Mouse (Mus musculus): ENCODE data around the gene Btbd11.
"Not testable (repeated sequence)": the region's sequence is repeated elsewhere in the genome, so short reads cannot be mapped to it uniquely, and the experiment has no call there.

Btbd11 gene

GRCm38 (mm10) chr10:85602546-85602945 lies 215.9 kb downstream of the Btbd11 start:
- no peak for DNase-seq

- DNase-seq, result no peak
Measured at GRCm38 (mm10) chr10:85604556-85604955, 217.9 kb downstream of the Btbd11 start.

DNA sequence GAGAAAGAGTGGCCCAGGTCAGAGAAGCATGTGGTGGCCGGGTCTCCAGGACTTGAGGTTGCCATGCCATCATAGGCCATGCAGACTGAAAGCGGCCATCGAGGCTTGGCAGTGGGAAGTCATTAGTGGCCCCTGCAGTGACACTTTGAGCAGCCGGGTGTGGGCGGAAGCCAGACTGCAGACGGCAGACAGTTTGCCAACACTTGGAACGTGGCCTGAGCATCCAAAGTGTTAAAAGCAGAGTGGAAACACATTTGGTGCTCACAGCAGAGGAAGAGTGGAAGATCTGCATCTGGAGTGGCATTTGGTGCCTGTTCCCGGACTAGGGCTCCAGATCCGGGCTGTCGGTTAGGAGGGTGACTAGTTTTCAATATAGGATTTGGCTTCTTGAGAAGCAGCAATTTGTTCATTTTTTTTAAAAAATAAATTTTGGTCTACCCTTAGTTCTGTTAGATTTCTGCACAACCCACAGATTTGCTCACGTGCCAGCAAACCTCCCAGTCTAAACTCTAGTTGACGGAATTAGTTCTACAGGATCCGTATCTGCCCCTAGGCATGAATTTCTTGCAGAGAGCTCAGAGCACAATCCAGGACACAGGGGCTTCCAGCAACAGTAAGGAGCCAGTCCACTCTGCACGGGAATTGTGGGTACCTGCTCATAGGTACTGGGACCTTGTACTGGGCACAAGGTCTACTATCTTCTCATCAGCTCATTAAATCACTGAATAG lies 222.1 kb downstream of the Btbd11 start:
- no peak for DNase-seq

GRCm38 (mm10) chr10:85617080-85617479 lies 230.5 kb downstream of the Btbd11 start:
- DNase-seq, result no peak

DNA sequence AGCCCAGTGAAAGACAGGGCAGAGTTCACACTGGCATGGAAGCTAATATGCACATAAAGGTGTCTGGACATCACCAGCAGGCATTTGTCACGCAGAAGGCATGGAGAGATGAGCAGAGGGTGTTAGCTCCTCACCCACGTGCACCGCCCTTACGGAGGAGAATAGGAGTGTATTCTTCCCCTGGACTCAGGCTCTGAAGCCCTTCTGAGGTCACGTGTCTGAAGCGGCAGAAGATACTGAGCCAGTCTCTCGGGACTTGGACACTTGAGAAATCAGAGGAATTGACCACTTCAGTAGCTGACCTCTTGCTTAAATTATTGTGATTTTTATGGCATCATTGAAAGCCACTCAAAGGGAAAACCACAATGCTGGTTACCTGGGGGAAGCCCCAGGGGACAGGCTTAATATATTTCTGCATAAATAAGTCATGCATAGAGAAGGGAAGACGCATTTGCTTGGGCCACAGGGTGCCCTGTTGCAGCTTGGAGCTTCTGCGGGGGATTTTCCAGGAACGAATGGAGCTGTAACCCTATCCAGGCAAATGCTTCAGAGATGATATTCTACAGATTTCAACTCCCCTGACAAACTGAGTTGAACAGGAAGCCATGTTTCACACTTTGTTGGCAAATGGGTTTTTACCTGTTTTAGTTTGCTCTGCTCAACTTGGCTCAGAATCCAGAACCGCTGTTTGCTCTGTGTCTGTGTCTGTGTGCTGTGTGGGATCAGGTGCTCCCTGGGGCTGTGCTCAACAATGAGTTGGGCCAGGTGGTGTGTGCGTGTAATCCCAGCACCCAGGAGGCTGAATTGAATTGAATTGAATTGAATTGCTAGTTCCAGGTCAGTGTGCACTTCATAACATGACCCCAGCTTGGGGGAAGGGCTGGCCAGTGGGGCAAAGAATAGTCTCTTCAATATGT lies 231.1 kb downstream of the Btbd11 start:
- no peak for DNase-seq

GRCm38 (mm10) chr10:85621067-85621466 lies 234.5 kb downstream of the Btbd11 start:
- DNase-seq, result no peak

- DNase-seq, result peak; percentile 33
Measured at GRCm38 (mm10) chr10:85624504-85625169, 238.0 kb downstream of the Btbd11 start.

DNA sequence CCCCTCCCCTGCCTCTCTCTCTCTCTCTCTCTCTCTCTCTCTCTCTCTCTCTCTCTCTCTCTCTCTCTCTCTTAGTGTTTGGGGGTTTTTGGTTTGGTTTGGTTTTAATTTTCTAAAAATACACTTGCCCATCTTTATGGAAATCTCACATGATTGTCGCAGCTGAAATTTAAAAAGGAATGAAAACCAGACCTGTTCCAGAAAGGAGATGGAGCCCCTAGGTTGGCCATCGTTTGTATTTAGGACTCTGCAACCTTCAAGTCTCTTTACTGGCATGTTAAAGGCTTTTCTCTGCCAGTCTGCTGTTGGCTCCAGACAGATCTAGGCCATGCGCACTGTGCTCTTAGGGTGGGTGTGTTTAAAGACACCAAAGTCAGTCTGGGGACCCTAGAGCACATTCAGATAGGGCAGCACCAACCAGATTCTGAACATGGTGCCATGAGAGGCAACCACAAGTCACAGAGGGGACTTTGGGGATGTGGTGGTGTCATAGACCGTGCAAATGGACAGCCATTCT lies 238.6 kb downstream of the Btbd11 start:
- DNase-seq, result no peak

DNA sequence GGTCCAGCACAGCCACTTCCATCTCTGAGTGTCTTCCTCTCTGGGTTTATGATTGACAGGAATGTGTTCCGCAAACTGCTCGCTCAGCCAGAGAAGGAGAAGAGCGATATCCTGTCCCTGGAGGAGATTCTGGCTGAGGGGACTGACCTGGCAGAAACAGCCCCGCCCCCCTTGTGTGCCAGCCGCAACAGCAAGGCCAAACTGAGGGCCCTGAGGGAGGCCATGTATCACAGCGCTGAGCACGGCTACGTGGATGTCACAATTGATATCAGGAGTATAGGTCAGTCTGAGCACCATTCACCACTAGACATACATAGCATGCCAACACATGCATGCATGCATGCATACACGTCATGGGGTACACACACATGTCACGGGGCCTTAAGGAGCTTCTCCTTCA lies 245.4 kb downstream of the Btbd11 start:
- no peak for DNase-seq

DNA sequence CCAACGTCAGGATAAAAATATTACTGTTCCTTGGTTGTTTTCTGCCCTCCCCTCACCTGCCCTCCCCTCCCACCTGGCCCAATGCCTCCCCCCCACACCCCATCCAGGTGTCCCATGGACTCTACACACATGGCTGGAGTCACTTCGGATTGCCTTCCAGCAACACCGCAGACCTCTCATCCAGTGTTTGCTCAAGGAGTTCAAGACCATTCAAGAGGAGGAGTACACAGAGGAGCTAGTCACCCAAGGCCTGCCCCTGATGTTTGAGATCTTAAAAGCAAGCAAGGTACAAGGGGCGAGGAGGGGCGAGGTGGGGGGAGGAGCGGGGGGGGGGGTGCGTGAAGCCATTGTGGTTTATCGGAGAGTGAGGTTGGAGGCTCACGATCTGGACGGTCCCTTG lies 247.0 kb downstream of the Btbd11 start:
- DNase-seq, result peak; percentile 17 to 46

- no peak for DNase-seq
Measured at GRCm38 (mm10) chr10:85637580-85637979, 251.0 kb downstream of the Btbd11 start.

- no peak for DNase-seq
Measured at GRCm38 (mm10) chr10:85638141-85638540, 251.5 kb downstream of the Btbd11 start.

GRCm38 (mm10) chr10:85639581-85639980 lies 253.0 kb downstream of the Btbd11 start:
- no peak for DNase-seq

DNA sequence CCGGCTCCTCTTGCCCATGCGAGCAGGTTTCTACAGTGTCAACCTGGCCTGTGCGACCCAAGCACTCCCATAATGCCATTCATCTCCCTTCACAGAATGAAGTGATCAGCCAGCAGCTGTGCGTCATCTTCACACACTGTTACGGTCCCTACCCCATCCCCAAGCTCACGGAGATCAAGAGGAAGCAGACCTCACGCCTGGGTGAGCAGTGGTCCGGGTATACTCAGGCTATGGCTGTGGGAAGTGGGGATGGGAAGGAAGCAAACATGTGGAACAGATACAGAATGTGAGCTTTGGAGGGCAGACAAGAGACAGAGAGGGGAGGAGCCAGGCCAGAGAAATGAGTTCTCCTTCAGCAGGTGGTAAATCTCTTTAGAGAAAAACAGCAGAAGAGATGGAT lies 253.8 kb downstream of the Btbd11 start:
- no peak for DNase-seq

- no peak for DNase-seq
Measured at GRCm38 (mm10) chr10:85645346-85645745, 258.7 kb downstream of the Btbd11 start.

DNA sequence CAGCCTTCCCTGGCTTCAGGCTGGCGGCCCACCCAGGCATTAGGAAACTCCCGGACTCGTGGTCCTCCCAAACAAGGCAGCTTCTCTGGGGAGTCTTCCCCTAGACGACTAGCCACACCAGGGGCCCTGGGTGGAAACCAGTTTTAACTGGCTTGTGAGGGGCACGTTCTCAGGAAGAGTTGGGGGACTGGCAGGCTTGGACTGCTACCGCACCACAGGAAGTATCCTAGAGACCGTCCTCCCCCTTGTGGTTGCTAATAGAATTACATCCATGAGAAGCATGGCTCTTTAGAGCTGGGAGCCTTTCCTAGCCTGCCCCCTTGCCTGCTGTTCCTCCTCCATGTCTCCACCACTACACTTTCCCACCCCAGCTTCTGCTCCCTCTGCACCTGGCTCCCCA lies 265.1 kb downstream of the Btbd11 start:
- peak in 1 of 2 experiments; percentile 47 for DNase-seq

GRCm38 (mm10) chr10:85655881-85656280 lies 269.3 kb downstream of the Btbd11 start:
- peak; percentile 77 to 81 for DNase-seq

GRCm38 (mm10) chr10:85657886-85658285 lies 271.3 kb downstream of the Btbd11 start:
- DNase-seq, result no peak

- no peak for DNase-seq
Measured at GRCm38 (mm10) chr10:85673512-85673921, 286.9 kb downstream of the Btbd11 start.

DNA sequence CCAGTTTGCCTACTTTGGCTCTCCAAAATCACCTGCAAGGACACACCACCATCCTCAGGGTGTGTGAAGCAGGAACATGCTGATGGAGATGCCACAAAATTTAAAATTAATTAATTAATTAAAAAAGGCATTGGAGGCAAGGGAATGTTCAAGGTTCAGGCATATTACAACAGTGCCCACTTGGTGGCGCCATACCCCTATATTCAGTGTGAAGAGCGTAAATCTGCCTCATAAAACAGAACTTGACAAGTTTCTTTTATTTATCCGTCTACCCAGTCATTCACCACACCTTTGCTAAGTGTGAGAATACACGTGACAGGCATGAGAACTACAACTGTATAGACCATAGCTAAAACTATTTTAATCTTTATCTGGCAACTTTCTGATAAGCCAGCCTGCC lies 292.0 kb downstream of the Btbd11 start:
- peak; percentile 32 to 65 for DNase-seq

DNA sequence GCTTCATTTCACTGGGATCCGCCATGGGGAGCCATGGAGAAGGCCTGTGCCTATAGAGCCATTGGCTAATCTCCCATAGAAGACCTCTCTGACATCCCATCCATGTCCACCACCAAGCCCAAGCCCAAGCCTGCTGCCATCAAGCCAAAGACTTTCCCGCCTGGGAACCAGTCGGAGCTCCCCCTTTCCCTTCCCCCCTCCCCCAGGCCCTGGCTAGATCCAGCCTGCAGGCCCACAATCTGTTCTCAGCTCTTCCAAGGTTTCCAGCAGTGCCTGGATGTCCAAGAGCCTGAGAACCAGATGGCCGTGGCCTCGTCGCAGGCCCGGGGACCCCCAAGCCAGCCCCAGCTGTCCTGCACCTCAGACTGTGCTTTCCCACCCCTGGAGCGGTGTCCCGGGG lies 295.8 kb downstream of the Btbd11 start:
- DNase-seq, result no peak

DNA sequence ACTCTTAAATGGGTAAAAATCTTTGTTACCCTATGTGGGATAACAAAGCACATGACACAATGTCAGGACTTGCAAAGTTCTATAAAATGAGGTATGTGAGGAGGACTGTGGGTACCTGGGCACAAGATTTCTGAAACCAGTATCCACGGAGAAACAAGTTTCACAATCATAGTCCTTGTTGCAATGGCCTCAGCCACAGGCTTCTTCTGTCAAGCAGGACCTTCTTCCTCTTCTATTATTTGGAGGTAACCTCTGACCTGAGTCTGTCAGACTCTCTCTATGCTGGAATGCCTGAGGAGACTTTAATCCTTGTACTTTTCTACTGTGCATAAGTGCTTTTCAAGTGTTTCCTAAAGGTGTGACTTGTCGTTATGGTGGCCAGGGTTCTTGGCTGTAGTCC lies 307.8 kb downstream of the Btbd11 start:
- DNase-seq, result not testable (repeated sequence)

- no peak for DNase-seq
Measured at GRCm38 (mm10) chr10:85699721-85700120, 313.1 kb downstream of the Btbd11 start.
